Mouse (Mus musculus): ENCODE results near the gene Nploc4.
"Not testable (repeated sequence)": the region's sequence is repeated elsewhere in the genome, so short reads cannot be mapped to it uniquely, and the experiment has no call there.

Nploc4 gene

GRCm38 (mm10) chr11:120351250-120352092 lies 86.0 kb downstream of the Nploc4 start:
- DNase-seq, result no peak

DNA sequence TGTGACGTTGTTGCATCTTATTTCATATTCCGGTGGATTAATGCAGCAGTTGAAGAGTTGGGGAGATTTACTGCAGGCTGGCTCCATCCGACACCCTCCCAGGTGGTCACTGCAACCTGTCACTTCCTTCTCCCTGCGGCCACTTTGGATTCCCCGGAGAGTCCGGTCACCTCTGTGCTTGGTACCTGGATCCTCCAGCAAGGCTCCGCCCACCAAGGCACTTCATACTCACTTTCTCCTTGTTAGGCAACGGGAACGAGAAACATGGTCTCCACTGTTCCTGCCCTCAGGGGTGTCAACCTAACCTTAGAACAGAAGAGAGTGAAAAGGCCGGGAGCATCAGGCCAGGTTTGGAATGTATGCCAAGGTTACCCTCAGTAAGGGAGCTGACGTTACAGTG lies 86.8 kb downstream of the Nploc4 start:
- DNase-seq, result no peak

GRCm38 (mm10) chr11:120349986-120350702 lies 87.4 kb downstream of the Nploc4 start:
- DNase-seq, result peak; percentile 79

GRCm38 (mm10) chr11:120349371-120349985 lies 88.0 kb downstream of the Nploc4 start:
- DNase-seq, result no peak

GRCm38 (mm10) chr11:120348684-120349370 lies 88.7 kb downstream of the Nploc4 start:
- peak; percentile 48 for DNase-seq

DNA sequence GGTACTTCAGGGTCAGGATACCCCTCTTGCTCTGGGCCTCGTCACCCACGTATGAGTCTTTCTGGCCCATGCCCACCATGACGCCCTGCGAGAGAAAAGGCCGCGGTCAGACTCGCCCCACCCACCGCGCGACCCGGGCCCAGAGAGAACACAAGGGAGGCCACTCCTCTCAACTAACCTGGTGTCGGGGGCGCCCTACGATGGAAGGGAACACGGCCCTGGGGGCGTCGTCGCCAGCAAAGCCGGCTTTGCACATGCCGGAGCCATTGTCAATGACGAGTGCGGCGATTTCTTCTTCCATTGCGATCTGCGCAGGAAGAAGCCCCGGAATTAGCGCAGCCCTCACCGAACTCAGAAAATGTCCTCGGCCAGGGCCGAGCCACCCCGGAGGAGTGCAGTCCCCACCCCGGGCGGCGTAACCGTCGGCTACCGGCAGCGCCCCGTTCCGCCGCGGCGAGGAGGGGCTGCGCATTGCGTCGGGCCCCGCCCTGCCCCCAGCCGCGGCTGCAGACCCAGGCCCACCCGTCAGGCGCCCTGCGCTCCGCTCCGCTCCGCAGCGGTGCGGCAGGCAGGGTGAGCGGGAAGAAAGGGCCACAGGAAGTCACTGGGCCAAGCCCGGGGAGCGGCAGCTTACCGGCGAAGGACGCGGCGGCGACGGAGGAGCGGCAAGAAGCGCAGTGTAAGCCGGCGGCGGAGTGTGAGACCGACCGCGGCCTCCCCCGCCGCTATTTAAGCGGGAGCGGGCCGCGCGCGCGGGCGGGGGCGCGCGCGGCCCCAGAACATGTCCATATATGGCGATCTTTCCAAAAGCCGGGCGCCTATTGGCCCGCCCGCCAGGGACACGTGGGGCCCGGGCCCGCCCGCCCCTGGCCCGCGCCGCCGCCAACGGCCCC lies 89.5 kb downstream of the Nploc4 start, which contains the start of gene Actg1:
Actg1 (minus strand) TSS at position 752 of the 893 bp plus-strand sequence.
- DNase-seq, result peak; percentile 86

DNA sequence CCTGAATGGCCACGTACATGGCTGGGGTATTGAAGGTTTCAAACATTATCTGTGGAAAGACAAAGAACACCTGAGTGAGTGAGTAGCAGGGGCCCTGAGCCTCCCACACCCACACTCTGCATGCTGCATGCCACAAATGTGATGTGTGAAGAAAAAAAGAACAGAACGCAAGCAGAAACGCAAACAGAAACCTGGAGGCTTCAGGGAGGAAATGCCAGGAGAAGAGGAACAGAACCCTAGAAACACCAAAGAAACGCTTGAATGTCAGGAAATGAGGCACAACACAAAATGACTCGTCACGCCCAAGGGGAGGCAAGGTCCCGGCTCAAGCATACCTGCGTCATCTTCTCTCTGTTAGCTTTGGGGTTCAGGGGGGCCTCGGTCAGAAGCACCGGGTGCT lies 90.2 kb downstream of the Nploc4 start:
- no peak for DNase-seq

DNA sequence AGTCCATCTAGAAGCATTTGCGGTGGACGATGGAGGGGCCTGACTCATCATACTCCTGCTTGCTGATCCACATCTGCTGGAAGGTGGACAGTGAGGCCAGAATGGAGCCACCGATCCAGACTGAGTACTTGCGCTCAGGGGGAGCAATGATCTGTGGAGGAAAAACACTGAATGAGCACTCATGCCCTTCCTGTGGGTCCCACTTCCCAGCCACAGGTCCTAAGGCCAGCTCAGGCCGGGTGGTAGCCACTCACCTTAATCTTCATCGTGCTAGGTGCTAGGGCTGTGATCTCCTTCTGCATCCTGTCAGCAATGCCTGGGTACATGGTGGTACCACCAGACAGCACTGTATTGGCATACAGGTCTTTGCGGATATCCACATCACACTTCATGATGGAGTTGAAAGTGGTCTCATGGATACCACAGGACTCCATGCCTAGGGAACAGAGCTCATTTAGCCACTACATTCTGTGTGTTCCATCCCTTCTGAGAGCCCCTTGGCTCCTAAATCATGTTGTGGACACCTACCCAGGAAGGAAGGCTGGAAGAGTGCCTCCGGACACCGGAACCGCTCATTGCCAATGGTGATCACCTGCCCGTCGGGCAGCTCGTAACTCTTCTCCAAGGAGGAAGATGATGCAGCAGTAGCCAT lies 91.0 kb downstream of the Nploc4 start:
- DNase-seq, result not testable (repeated sequence)

DNA sequence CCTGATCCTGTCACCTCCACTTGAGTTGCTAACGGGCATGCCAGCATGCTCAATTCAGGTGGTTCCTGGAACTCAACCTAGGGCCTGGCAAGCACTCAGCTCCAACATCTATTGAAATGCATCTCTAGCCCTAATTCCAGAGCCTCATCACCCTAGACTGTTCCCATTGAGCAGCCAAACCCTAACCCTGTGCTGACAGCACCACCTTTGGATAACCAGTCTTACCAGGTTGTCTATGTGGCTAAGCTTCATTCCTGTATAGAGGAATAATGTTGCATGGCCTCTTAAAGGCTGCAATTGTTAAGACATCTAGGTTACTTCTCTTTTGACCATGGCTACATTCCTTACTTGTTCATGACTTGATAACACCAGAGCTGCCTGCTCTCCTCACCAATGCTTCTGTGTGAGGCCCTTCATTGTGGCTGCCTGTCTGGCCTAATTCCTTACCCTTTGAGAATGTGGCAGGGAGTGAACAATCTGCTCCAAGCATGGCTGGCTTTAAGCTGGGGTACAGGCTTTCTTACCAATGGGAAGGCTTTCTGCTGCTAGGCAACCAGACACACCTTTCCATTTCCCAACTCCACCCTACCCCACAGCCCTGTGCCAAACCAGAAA lies 92.3 kb downstream of the Nploc4 start:
- no peak for DNase-seq

DNA sequence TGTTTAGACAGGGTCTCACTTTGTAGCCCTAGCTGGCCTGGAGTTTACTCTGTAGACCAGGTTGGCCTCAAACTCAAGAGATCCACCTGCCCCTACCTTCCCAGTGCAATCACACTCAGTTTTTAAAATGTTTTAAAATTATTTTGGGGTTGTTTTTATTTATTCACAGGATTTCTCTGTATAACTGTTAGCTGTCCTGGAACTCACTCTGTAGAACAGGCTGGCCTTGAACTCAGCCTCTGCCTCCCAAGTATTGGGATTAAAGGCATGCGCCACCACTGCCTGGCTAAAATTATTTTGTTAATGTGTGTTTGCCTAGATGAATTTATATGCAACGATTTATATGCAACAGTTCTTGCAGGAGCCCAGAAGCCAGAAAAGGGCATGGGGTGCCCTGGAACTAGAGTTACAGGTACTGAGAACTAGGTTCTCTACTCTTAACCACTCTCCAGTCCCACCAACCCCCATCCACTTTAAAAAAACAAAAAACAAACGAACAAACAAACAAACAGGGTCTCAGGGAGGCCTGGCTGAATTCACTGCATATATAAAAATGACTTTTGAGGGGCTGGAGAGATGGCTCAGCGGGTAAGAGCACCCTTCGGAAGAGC lies 93.1 kb downstream of the Nploc4 start:
- DNase-seq, result no peak

GRCm38 (mm10) chr11:120343519-120344309 lies 93.8 kb downstream of the Nploc4 start:
- no peak for DNase-seq

GRCm38 (mm10) chr11:120342656-120343160 lies 94.8 kb downstream of the Nploc4 start:
- no peak for DNase-seq

GRCm38 (mm10) chr11:120341661-120342060 lies 95.8 kb downstream of the Nploc4 start:
- no peak for DNase-seq

GRCm38 (mm10) chr11:120339978-120340513 lies 97.5 kb downstream of the Nploc4 start:
- DNase-seq, result no peak

DNA sequence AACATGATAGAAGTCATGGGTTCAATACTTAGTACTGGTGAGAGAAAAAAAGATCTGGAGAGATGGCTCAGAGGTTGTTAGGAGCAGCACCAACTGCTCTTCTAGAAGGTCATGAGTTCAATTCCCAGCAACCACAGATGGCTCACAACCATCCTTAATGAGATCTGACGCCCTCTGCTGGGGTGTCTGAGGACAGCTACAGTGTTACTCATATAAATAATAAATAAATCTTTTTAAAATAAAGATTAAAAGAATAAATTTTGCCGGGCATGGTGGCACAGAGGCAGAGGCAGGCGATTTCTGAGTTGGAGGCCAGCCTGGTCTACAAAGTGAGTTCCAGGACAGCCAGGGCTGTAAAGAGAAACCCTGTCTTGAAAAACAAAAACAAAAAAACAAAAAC lies 98.7 kb downstream of the Nploc4 start:
- no peak for DNase-seq

GRCm38 (mm10) chr11:120337447-120337846 lies 100.1 kb downstream of the Nploc4 start:
- DNase-seq, result no peak

DNA sequence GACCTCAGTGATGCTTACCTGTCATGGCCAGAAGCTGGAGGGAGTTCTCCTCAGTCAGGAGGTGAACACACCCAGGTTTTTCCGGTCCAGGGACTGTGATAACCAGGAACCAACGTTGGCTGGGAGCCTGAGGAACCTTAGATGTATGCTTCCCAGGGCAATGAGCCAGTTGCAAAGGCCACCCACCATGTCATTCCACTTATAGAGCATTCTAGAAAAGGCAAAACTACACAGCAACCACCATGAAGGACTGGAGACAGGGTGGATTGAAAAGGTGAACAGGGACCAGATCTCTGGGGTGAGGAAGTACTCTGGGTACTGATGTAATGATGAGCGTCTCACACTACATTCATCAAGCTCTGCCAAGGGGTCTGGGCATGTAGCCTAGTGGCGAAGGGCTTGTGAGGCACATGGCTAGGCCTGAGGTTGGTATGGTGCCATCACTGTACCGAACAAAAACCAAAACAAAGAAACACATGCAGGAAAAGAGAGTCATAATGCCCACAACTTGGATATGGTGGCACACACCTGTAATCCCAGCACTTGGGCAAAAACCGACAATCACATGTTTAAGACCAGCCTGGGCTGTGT lies 102.0 kb downstream of the Nploc4 start:
- DNase-seq, result no peak

Measured in right cerebral cortex, postnatal 25 days (tissue).